Mouse (Mus musculus): ENCODE results near the gene Tmem117.
A peak's percentile ranks its signal among the peaks of the same experiment; 100 is the strongest.

Tmem117 gene

GRCm38 (mm10) chr15:95042437-95042836 lies 413.4 kb downstream of the Tmem117 start:
- DNase-seq = no peak

GRCm38 (mm10) chr15:95044011-95044410 lies 415.0 kb downstream of the Tmem117 start:
- DNase-seq = peak; percentile 85 to 93

- DNase-seq = peak; percentile 37 to 43
Measured at GRCm38 (mm10) chr15:95047486-95047885, 418.5 kb downstream of the Tmem117 start.

- peak; percentile 63 to 65 for DNase-seq
Measured at GRCm38 (mm10) chr15:95049171-95049729, 420.2 kb downstream of the Tmem117 start.

- no peak for DNase-seq
Measured at GRCm38 (mm10) chr15:95055081-95055650, 426.1 kb downstream of the Tmem117 start.

- DNase-seq = peak; percentile 43 to 53
Measured at GRCm38 (mm10) chr15:95068023-95068422, 439.0 kb downstream of the Tmem117 start.

- no peak for DNase-seq
Measured at GRCm38 (mm10) chr15:95068799-95069198, 439.8 kb downstream of the Tmem117 start.

- DNase-seq = no peak
Measured at GRCm38 (mm10) chr15:95070881-95071280, 441.8 kb downstream of the Tmem117 start.

GRCm38 (mm10) chr15:95075356-95075755 lies 446.3 kb downstream of the Tmem117 start:
- peak; percentile 29 to 30 for DNase-seq

GRCm38 (mm10) chr15:95081654-95082053 lies 452.6 kb downstream of the Tmem117 start:
- DNase-seq = no peak

GRCm38 (mm10) chr15:95085962-95086361 lies 456.9 kb downstream of the Tmem117 start:
- DNase-seq = peak; percentile 57 to 59

- DNase-seq = no peak
Measured at GRCm38 (mm10) chr15:95100133-95100532, 471.1 kb downstream of the Tmem117 start.

GRCm38 (mm10) chr15:95101522-95101921 lies 472.5 kb downstream of the Tmem117 start:
- DNase-seq = no peak

GRCm38 (mm10) chr15:95107246-95107809 lies 478.3 kb downstream of the Tmem117 start:
- DNase-seq = no peak

GRCm38 (mm10) chr15:95108626-95109025 lies 479.6 kb downstream of the Tmem117 start:
- DNase-seq = peak in 1 of 2 experiments; percentile 4

- DNase-seq = no peak
Measured at GRCm38 (mm10) chr15:95131401-95131800, 502.4 kb downstream of the Tmem117 start.

- no peak for DNase-seq
Measured at GRCm38 (mm10) chr15:95135926-95136609, 507.0 kb downstream of the Tmem117 start.

- no peak for DNase-seq
Measured at GRCm38 (mm10) chr15:95137018-95137810, 508.2 kb downstream of the Tmem117 start.

GRCm38 (mm10) chr15:95138709-95139409 lies 509.8 kb downstream of the Tmem117 start:
- DNase-seq = peak in 1 of 2 experiments; percentile 14

- no peak for DNase-seq
Measured at GRCm38 (mm10) chr15:95144131-95144530, 515.1 kb downstream of the Tmem117 start.

GRCm38 (mm10) chr15:95145118-95145517 lies 516.1 kb downstream of the Tmem117 start:
- no peak for DNase-seq
